Mouse (Mus musculus) thymus, adult 2 months (tissue): ENCODE measurements around the gene Sdccag8.

Experiments used
- CTCF ChIP-seq: fragments of 200-500 bp; IDR thresholded peaks from 2 replicates; pipeline ENCODE4 v1.5.1; 2012; ENCODE audit warnings: mild to moderate bottlenecking, control low read depth, low read length, moderate library complexity, borderline replicate concordance; ENCODE audit not compliant: control insufficient read depth, poor library complexity, insufficient read depth; ENCODE audit errors: extremely low read depth
- POLR2A ChIP-seq: fragments of 200-500 bp; IDR thresholded peaks from 2 replicates; pipeline ENCODE4 v1.6.1; 2012; ENCODE audit warnings: mild to moderate bottlenecking, low read length, control low read depth, moderate library complexity; ENCODE audit not compliant: control insufficient read depth, poor library complexity, insufficient read depth; ENCODE audit errors: extremely low read depth

- no peak for TF ChIP-seq CTCF
- TF ChIP-seq POLR2A = no peak
These were observed 129.5 kb downstream of the Sdccag8 start for GRCm38 (mm10) chr1:176943987-176944386.
